Comparison of ENCODE assay signal across 19 mouse cellular contexts in the genomic region with DNA sequence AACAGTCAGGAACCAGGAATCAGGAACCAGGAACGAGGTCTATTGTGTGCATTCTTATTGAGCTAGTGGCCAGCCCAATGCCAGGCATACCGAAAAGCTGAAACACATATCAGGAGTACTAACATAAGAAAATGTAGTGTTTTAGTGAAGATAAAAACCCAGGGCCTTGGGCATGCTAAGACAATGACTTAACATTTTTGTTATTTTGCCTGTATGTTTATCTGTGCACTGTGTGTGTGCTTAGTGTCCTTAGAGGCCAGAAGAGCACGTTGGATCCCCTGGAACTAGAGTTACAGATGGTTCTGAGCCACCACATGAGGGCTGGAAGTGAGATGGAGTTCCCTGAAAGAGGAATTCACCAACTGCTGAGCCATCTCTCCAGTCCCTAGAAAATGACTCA. TPM values are rescaled to one million over a fixed set of nuclear protein-coding genes. Genes with fewer than 3 reads are reported as not detected.
DNase-seq lines count a peak whose midpoint lies in the region; ATAC-seq and TF ChIP-seq lines count a peak whose summit lies in the region.
"Had no signal": no experiment of that assay in that cellular context is flagged by ENCODE, and none has a peak within 500 bp of the region (broad histone marks: within the 10 kb centered on the region; RNA-seq: fewer than 3 reads in every experiment).

No protein-coding gene starts in this region.

- no peak overlapping the region for H3K4me3 ChIP-seq in G1E (ENCODE audit: low read depth, low read length)
- H3K4me3 ChIP-seq in embryonic fibroblast, embryonic 13.5 days (ENCODE audit: insufficient read depth, low read length), result no peak overlapping the region
- no peak overlapping the region for H3K4me3 ChIP-seq in liver, embryonic 14.5 days (ENCODE audit: insufficient read depth in 1 of 2, low read depth in 2 of 2, low read length in 2 of 2)
- no peak overlapping the region for H3K4me3 ChIP-seq in intestine, postnatal 0 days (ENCODE audit: low read depth, low read length)
- H3K4me3 ChIP-seq: forebrain, embryonic 12.5 days; hindbrain, embryonic 12.5 days; intestine, embryonic 15.5 days; layer of hippocampus, adult 2 months; lung, embryonic 15.5 days; midbrain, embryonic 15.5 days had no signal

- TF ChIP-seq POLR2A in embryonic fibroblast, embryonic 13.5 days (IDR thresholded peaks at IDR 0.05; ENCODE audit: low read depth, low read length), result no peak

- 0 out of 2 replicates have a peak overlapping the region, but pooled peaks have one; percentile 18 for H3K9ac ChIP-seq in liver, embryonic 14.5 days (replicated peaks)
- H3K9ac ChIP-seq in intestine, postnatal 0 days (ENCODE audit: low read depth, low read length), result no peak overlapping the region
- H3K9ac ChIP-seq: forebrain, embryonic 12.5 days; hindbrain, embryonic 12.5 days; intestine, embryonic 15.5 days; lung, embryonic 15.5 days; midbrain, embryonic 15.5 days had no signal

- TF ChIP-seq EP300 in liver, embryonic 14.5 days (IDR thresholded peaks at IDR 0.05; ENCODE audit: low read depth), result peak; percentile 64

- peaks cover 77% of the 10 kb centered on the region for H3K4me1 ChIP-seq in G1E (ENCODE audit: insufficient read depth, low read depth, low read length)
- H3K4me1 ChIP-seq in embryonic fibroblast, embryonic 13.5 days (ENCODE audit: control insufficient read depth, insufficient read depth, low read length), result 0 out of 2 replicates have a peak, but pooled peaks cover 2% of the 10 kb centered on the region
- peaks cover 27 to 47% of the 10 kb centered on the region in 2 experiments for H3K4me1 ChIP-seq in liver, embryonic 14.5 days (replicated peaks; ENCODE audit: control insufficient read depth in 2 of 2, insufficient read depth in 2 of 2, low read length in 1 of 2)
- H3K4me1 ChIP-seq in intestine, postnatal 0 days (replicated peaks; ENCODE audit: control insufficient read depth, insufficient read depth, low read length), result no peaks in the 10 kb centered on the region
- H3K4me1 ChIP-seq: lung, embryonic 15.5 days had no signal

- H3K36me3 ChIP-seq in G1E (replicated peaks), result no peaks in the 10 kb centered on the region
- no peaks in the 10 kb centered on the region for H3K36me3 ChIP-seq in liver, embryonic 14.5 days (replicated peaks; ENCODE audit: control insufficient read depth, insufficient read depth, low read depth)
- no peaks in the 10 kb centered on the region for H3K36me3 ChIP-seq in intestine, postnatal 0 days (ENCODE audit: control insufficient read depth, insufficient read depth)
- H3K36me3 ChIP-seq: forebrain, embryonic 12.5 days; hindbrain, embryonic 12.5 days; intestine, embryonic 15.5 days; lung, embryonic 15.5 days; midbrain, embryonic 15.5 days had no signal

- WGBS in liver, embryonic 14.5 days (ENCODE audit: insufficient replicate concordance), result 13% methylated on average over 3 of the region's 3 CpGs
- whole genome bisulfite sequencing in intestine, postnatal 0 days, result 73% methylated on average over 3 of the region's 3 CpGs

- DNase-seq in G1E (ENCODE audit: low spot score) (no peak), MEL-GATA-1-ER (ENCODE audit: extremely low read depth, low read depth) (peak; percentile 25)
- peak in 2 of 3 experiments; percentile 54 to 68 for DNase-seq in liver, embryonic 14.5 days (ENCODE audit: low read depth in 3 of 3, low spot score in 3 of 3)
- no peak for DNase-seq in spleen, postnatal 10 days (ENCODE audit: low spot score in 2 of 2)
- no peak for DNase-seq in adrenal gland, postnatal 25 days
- DNase-seq: adrenal gland, adult 2 months; cerebellum, adult 18-20 months; cerebellum, postnatal 36 days; right cerebral cortex, adult 18-20 months; thymus, postnatal 14 days had no signal

- H3K9me3 ChIP-seq in G1E (replicated peaks), result no peaks in the 10 kb centered on the region
- H3K9me3 ChIP-seq in liver, embryonic 14.5 days (ENCODE audit: control insufficient read depth, low read length), result no peaks in the 10 kb centered on the region
- H3K9me3 ChIP-seq in intestine, postnatal 0 days (ENCODE audit: control insufficient read depth), result no peaks in the 10 kb centered on the region
- H3K9me3 ChIP-seq: forebrain, embryonic 12.5 days; hindbrain, embryonic 12.5 days; intestine, embryonic 15.5 days; lung, embryonic 15.5 days; midbrain, embryonic 15.5 days had no signal

- no peaks in the 10 kb centered on the region for H3K27me3 ChIP-seq in G1E (ENCODE audit: insufficient read depth, low read length)
- no peaks in the 10 kb centered on the region for H3K27me3 ChIP-seq in liver, embryonic 14.5 days (ENCODE audit: control insufficient read depth, insufficient read depth, low read length)
- no peaks in the 10 kb centered on the region for H3K27me3 ChIP-seq in intestine, postnatal 0 days (replicated peaks; ENCODE audit: control insufficient read depth, insufficient read depth, low read length)
- H3K27me3 ChIP-seq: forebrain, embryonic 12.5 days; hindbrain, embryonic 12.5 days; intestine, embryonic 15.5 days; lung, embryonic 15.5 days; midbrain, embryonic 15.5 days had no signal

- H3K27ac ChIP-seq in embryonic fibroblast, embryonic 13.5 days (ENCODE audit: insufficient read depth, low read length), result peak overlapping the region; percentile 47
- H3K27ac ChIP-seq in liver, embryonic 14.5 days, result peak overlapping the region; percentile 80
- no peak overlapping the region for H3K27ac ChIP-seq in intestine, postnatal 0 days (ENCODE audit: low read depth, low read length)
- H3K27ac ChIP-seq: forebrain, embryonic 12.5 days; hindbrain, embryonic 12.5 days; intestine, embryonic 15.5 days; layer of hippocampus, adult 2 months; lung, embryonic 15.5 days; midbrain, embryonic 15.5 days had no signal

- peak overlapping the region; percentile 54 for H3K4me2 ChIP-seq in liver, embryonic 14.5 days (ENCODE audit: low read depth)
- no peak overlapping the region for H3K4me2 ChIP-seq in intestine, postnatal 0 days (replicated peaks; ENCODE audit: low read depth)
- H3K4me2 ChIP-seq: forebrain, embryonic 12.5 days; hindbrain, embryonic 12.5 days; intestine, embryonic 15.5 days; lung, embryonic 15.5 days; midbrain, embryonic 15.5 days had no signal

- no peak for TF ChIP-seq CTCF in G1E (IDR thresholded peaks at IDR 0.05; ENCODE audit: low read depth, low read length)
- TF ChIP-seq CTCF in embryonic fibroblast, embryonic 13.5 days (IDR thresholded peaks at IDR 0.05; ENCODE audit: borderline replicate concordance, insufficient read depth, low read length), result no peak
- no peak for TF ChIP-seq CTCF in liver, embryonic 14.5 days (IDR thresholded peaks at IDR 0.05; ENCODE audit: low read depth)
- TF ChIP-seq CTCF in intestine, postnatal 0 days (IDR thresholded peaks at IDR 0.05; ENCODE audit: low read depth), result no peak

- ATAC-seq in G1E (ENCODE audit: extremely low read depth, insufficient number of reproducible peaks, low FRiP score, poor library complexity, severe bottlenecking), result peak; percentile 42
- ATAC-seq in liver, embryonic 14.5 days (ENCODE audit: insufficient read depth), result peak; percentile 83
- no peak for ATAC-seq in CD4-positive, CD25-positive, alpha-beta regulatory T cell, adult 4 months
- ATAC-seq in intestine, postnatal 0 days, result no peak
- ATAC-seq: midbrain, embryonic 15.5 days had no signal

RNA-seq across cellular contexts. Expression of a gene that starts 7.7 kb away (rescaled TPM):
- total RNA-seq in G1E (2014; fragmentation: Nextera tagmentation) (33.5 and 34.3 TPM in 2 replicates), G1E (2017) (25.2 and 30.3 TPM in 2 replicates)
- polyA plus RNA-seq in G1E (2012), result 30.3 and 30.8 TPM in 2 replicates
- polyA plus RNA-seq in embryonic fibroblast, embryonic 13.5 days (2011; ENCODE audit: insufficient read length, low read depth, missing spikeins), result 37.8 and 47.7 TPM in 2 replicates
- polyA plus RNA-seq in liver, embryonic 14.5 days (2012; rRNA removed), result 31.6 and 35.3 TPM in 2 replicates
- 36.4 and 38.7 TPM in 2 replicates for polyA plus RNA-seq in liver, embryonic 14.5 days (2014; fragmentation: Nextera tagmentation; extraction: Ambion mirVana)
- polyA plus RNA-seq in CD4-positive, CD25-positive, alpha-beta regulatory T cell, adult 4 months (2017; shearing (Covaris generic)), result 10 to 100 TPM; 83.4 to 93.2 TPM
- 52.1 and 52.8 TPM in 2 replicates for polyA plus RNA-seq in intestine, postnatal 0 days (2015; fragmentation: Nextera tagmentation; extraction: Ambion mirVana)
- total RNA-seq in adrenal gland, postnatal 25 days (2021), result 60.2 and 73.3 TPM in 2 replicates

RNA-seq across cellular contexts. Expression of a gene that starts 22.4 kb away (rescaled TPM):
- 1.2 and 2.5 TPM in 2 replicates for total RNA-seq in G1E (2014; fragmentation: Nextera tagmentation)
- total RNA-seq in G1E (2017), result 0.05 and 0.35 TPM in 2 replicates
- polyA plus RNA-seq in G1E (2012), result 1.4 and 1.7 TPM in 2 replicates
- polyA plus RNA-seq in embryonic fibroblast, embryonic 13.5 days (2011; ENCODE audit: insufficient read length, low read depth, missing spikeins), result 1.1 and 3.9 TPM in 2 replicates
- polyA plus RNA-seq in liver, embryonic 14.5 days (2012; rRNA removed), result 0.52 and 0.56 TPM in 2 replicates
- polyA plus RNA-seq in liver, embryonic 14.5 days (2014; fragmentation: Nextera tagmentation; extraction: Ambion mirVana), result 0.48 and 0.80 TPM in 2 replicates
- polyA plus RNA-seq in CD4-positive, CD25-positive, alpha-beta regulatory T cell, adult 4 months (2017; shearing (Covaris generic)), result 10 to 100 TPM; 22.1 to 39.4 TPM
- polyA plus RNA-seq in intestine, postnatal 0 days (2015; fragmentation: Nextera tagmentation; extraction: Ambion mirVana), result 1.6 and 1.8 TPM in 2 replicates
- 1.9 and 2.0 TPM in 2 replicates for total RNA-seq in adrenal gland, postnatal 25 days (2021)

RNA-seq across cellular contexts. Expression of a gene that starts 44.7 kb away (rescaled TPM):
- total RNA-seq in G1E (2014; fragmentation: Nextera tagmentation) (20.9 and 28.4 TPM in 2 replicates), G1E (2017) (27.6 and 29.2 TPM in 2 replicates)
- polyA plus RNA-seq in G1E (2012), result 85.3 and 87.2 TPM in 2 replicates
- polyA plus RNA-seq in embryonic fibroblast, embryonic 13.5 days (2011; ENCODE audit: insufficient read length, low read depth, missing spikeins), result 4.5 and 7.3 TPM in 2 replicates
- 2.0 and 2.4 TPM in 2 replicates for polyA plus RNA-seq in liver, embryonic 14.5 days (2012; rRNA removed)
- 1.2 and 1.5 TPM in 2 replicates for polyA plus RNA-seq in liver, embryonic 14.5 days (2014; fragmentation: Nextera tagmentation; extraction: Ambion mirVana)
- under 1 TPM in 1 of 2 experiments, not detected in 1; 0.62 TPM for polyA plus RNA-seq in CD4-positive, CD25-positive, alpha-beta regulatory T cell, adult 4 months (2017; shearing (Covaris generic))
- polyA plus RNA-seq in intestine, postnatal 0 days (2015; fragmentation: Nextera tagmentation; extraction: Ambion mirVana), result 1.8 TPM in 2 replicates
- 15.7 and 20.1 TPM in 2 replicates for total RNA-seq in adrenal gland, postnatal 25 days (2021)

Comparison
In these comparisons a context has a peak if more than half of its experiments do, and no peak if none do; other contexts are left out.
1. ATAC-seq: peak in G1E (single experiment) and liver, embryonic 14.5 days (single experiment); none in CD4-positive, CD25-positive, alpha-beta regulatory T cell, adult 4 months (single experiment) and intestine, postnatal 0 days (single experiment).
2. DNase-seq: peak in MEL-GATA-1-ER (single experiment) and liver, embryonic 14.5 days (2 of 3); none in G1E (single experiment), spleen, postnatal 10 days (0 of 2) and adrenal gland, postnatal 25 days (single experiment).
3. RNA of a gene that starts 44.7 kb away (polyA plus RNA-seq): 85.3 to 87.2 TPM in G1E; 4.5 to 7.3 TPM in embryonic fibroblast, embryonic 13.5 days, 1.2 to 2.4 TPM in liver, embryonic 14.5 days, 1.8 TPM in intestine, postnatal 0 days and 0.62 TPM in CD4-positive, CD25-positive, alpha-beta regulatory T cell, adult 4 months; every median in the first group is over 10 times any median in the second.